Mouse (Mus musculus) heart, embryonic 14.5 days (tissue): ENCODE data around the gene Lrrn4. TPM values are rescaled to one million over a fixed set of nuclear protein-coding genes. Genes with fewer than 3 reads are reported as not detected.

Experiments
- ATAC-seq: fragments of 200-750 bp; cut with Nextera tagmentation; 2 replicates; pipeline ENCODE4 v1.8.0; 2017; ENCODE audit warnings: low read depth, moderate TSS enrichment; ENCODE audit not compliant: insufficient number of reproducible peaks, insufficient read depth, low FRiP score
- H3K27ac ChIP-seq, 2 experiments: fragments of 200-500 bp in 1 of 2; fragments of 300-500 bp in 1 of 2; sonication (generic) in 1 of 2; replicated peaks in 1 of 2; 2 replicates each; pipeline ENCODE4 v1.5.1; 2012 to 2014; ENCODE audit warnings: low read depth in 2 of 2, low read length in 2 of 2, control low read depth in 1 of 2, mild to moderate bottlenecking in 1 of 2, mixed read lengths in 1 of 2; ENCODE audit not compliant: control insufficient read depth in 1 of 2, insufficient read depth in 1 of 2
- H3K27me3 ChIP-seq: fragments of 300-500 bp; sonication (generic); 2 replicates; pipeline ENCODE4 v1.6.1; 2014; ENCODE audit warnings: mild to moderate bottlenecking, low read length, control low read depth; ENCODE audit not compliant: control insufficient read depth, insufficient read depth
- H3K36me3 ChIP-seq: fragments of 300-500 bp; sonication (generic); 2 replicates; pipeline ENCODE4 v1.6.1; 2014; ENCODE audit warnings: mild to moderate bottlenecking, control low read depth, low read length, mixed read lengths; ENCODE audit not compliant: control insufficient read depth, insufficient read depth
- H3K4me1 ChIP-seq, 2 experiments: fragments of 200-500 bp in 1 of 2; fragments of 300-500 bp in 1 of 2; sonication (generic) in 1 of 2; 2 replicates each; pipeline ENCODE4 v1.6.1; 2012 to 2014; ENCODE audit warnings: low read length in 2 of 2, control low read depth in 1 of 2, mixed read lengths in 1 of 2; ENCODE audit not compliant: control insufficient read depth in 2 of 2, insufficient read depth in 2 of 2
- H3K4me2 ChIP-seq: fragments of 300-500 bp; sonication (generic); 2 replicates; pipeline ENCODE4 v1.6.1; 2014; ENCODE audit warnings: mild to moderate bottlenecking, low read length
- H3K4me3 ChIP-seq, 2 experiments: fragments of 200-500 bp in 1 of 2; fragments of 300-500 bp in 1 of 2; sonication (generic) in 1 of 2; 2 replicates each; pipeline ENCODE4 v1.5.1; 2012 to 2014; ENCODE audit warnings: low read length in 2 of 2, mild to moderate bottlenecking in 2 of 2, control low read depth in 1 of 2, low read depth in 1 of 2, moderate library complexity in 1 of 2; ENCODE audit not compliant: control insufficient read depth in 1 of 2, insufficient read depth in 1 of 2
- H3K9ac ChIP-seq: fragments of 300-500 bp; sonication (generic); 2 replicates; pipeline ENCODE4 v1.6.1; 2014; ENCODE audit warnings: mild to moderate bottlenecking, low read length
- H3K9me3 ChIP-seq: fragments of 300-500 bp; sonication (generic); 2 replicates; pipeline ENCODE4 v1.6.1; 2016; ENCODE audit warnings: low read length, control low read depth; ENCODE audit not compliant: control insufficient read depth
- WGBS: fragments of 180-500 bp; shearing (Covaris S2); extraction: QIAGEN DNeasy Blood & Tissue Kit; methylation state at CpG from one replicate; pipeline ENCODE4 v1.1.7; 2014; 5-methylcytosine and 5-hydroxymethylcytosine counted together
- polyA plus RNA-seq: library from polyadenylated mRNA; unstranded; fragments of >200 nt; fragmentation: Nextera tagmentation; extraction: Ambion mirVana; gene quantifications from 2 replicates; pipeline ENCODE4 v1.2.1, GENCODE M21; 2014

Gene Lrrn4
- polyA plus RNA-seq, 1 experiment from 2014 or later = 11.9 TPM

DNA sequence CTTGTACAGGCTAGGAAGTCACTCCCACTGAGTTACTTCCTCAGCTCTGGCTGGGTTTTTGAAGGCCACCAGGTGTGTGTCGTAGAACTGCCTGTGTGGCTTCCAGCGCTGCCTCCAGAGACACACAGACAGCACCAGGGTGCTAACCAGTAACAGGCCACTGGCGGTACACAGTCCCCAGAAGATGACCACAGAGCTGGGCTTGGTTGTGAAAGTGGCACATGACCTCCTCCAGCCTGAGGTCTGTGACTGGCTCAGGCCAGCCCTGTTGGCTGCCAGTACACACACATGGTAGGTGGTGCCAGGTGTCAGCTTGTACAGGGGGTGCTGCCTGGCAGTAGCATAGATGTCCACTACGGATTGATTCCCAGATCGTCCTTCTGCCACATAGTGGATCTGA, 11.0 kb downstream of the Lrrn4 start:
- Histone ChIP-seq H3K27ac (no peak overlapping the region), H3K4me3 (no peak overlapping the region), H3K4me1 (no peaks in the 10 kb centered on the region), H3K9ac (no peak overlapping the region), H3K4me2 (no peak overlapping the region), H3K9me3 (no peaks in the 10 kb centered on the region), H3K27me3 (no peaks in the 10 kb centered on the region), H3K36me3 (peaks cover 20% of the 10 kb centered on the region)
- 77% methylated on average over 5 of the region's 5 CpGs for WGBS
- no peak for ATAC-seq

- H3K4me3 ChIP-seq = no peak overlapping the region
- no peak overlapping the region for H3K27ac ChIP-seq
- WGBS = 71% methylated on average over 5 of the region's 5 CpGs
- H3K27me3 ChIP-seq = no peaks in the 10 kb centered on the region
- ATAC-seq = no peak
- no peak overlapping the region for H3K4me2 ChIP-seq
- no peaks in the 10 kb centered on the region for H3K9me3 ChIP-seq
- no peak overlapping the region for H3K9ac ChIP-seq
- peaks cover 29% of the 10 kb centered on the region for H3K36me3 ChIP-seq
- no peaks in the 10 kb centered on the region for H3K4me1 ChIP-seq
These were observed 13.2 kb downstream of the Lrrn4 start for GRCm38 (mm10) chr2:132867521-132867920.

DNA sequence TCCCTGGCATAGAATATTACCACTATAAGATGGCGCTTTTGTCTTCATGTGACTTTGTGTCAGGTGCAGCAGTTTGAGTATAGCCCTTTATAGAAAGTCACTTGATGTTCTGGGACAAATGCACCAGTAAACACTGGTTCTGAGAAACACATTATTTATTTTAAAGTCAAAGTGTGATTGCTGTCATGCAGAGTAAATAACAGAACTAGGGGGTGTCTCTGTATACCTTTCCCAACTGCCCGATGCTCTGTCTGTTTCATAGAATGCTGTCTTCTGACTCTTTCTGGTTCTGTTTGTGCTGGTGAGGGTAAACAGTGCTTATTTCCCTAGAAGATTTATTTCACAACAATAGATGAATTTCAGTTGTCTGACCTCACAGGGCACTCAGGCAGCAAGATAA, 17.4 kb downstream of the Lrrn4 start:
- WGBS = 97% methylated on average over 2 of the region's 2 CpGs
- Histone ChIP-seq H3K36me3 (peaks cover 29% of the 10 kb centered on the region), H3K27me3 (no peaks in the 10 kb centered on the region)

DNA sequence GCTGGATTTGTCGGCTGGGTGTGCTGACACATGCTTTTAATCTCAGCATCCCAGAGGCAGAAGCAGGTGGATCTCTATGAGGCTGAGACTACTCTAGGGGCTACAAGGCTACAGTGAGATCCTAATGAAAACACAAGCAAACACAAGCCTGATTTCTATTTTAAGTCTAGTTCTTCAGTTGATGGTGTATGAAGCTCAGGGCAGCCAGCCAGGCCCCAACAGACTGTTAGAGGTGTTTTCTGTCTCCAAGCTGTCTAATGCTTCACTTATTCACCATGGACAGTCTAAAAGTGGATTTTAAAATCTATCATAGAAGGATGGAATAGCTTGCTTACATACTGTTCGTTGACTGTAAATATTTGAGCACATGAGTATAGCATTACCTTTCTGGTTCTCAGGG, 19.2 kb downstream of the Lrrn4 start:
- WGBS = 80% methylated on average over 2 of the region's 2 CpGs
- no peak overlapping the region for H3K4me3 ChIP-seq
- H3K4me2 ChIP-seq = no peak overlapping the region
- H3K4me1 ChIP-seq = peaks cover 0 to 5% of the 10 kb centered on the region in 2 experiments; a peak in 1 of 4 replicates
- H3K9ac ChIP-seq = no peak overlapping the region
- no peaks in the 10 kb centered on the region for H3K9me3 ChIP-seq
- H3K27ac ChIP-seq = no peak overlapping the region
- no peak for ATAC-seq
- H3K27me3 ChIP-seq = no peaks in the 10 kb centered on the region
- peaks cover 23% of the 10 kb centered on the region for H3K36me3 ChIP-seq

More for the DNA sequence above, 17.4 kb downstream of the Lrrn4 start:
- Histone ChIP-seq H3K4me3 (no peak overlapping the region), H3K9me3 (no peaks in the 10 kb centered on the region), H3K4me2 (no peak overlapping the region), H3K4me1 (0 out of 4 replicates have a peak, but pooled peaks cover 0 to 4% of the 10 kb centered on the region in 2 experiments), H3K27ac (no peak overlapping the region), H3K9ac (no peak overlapping the region)
- ATAC-seq = no peak

DNA sequence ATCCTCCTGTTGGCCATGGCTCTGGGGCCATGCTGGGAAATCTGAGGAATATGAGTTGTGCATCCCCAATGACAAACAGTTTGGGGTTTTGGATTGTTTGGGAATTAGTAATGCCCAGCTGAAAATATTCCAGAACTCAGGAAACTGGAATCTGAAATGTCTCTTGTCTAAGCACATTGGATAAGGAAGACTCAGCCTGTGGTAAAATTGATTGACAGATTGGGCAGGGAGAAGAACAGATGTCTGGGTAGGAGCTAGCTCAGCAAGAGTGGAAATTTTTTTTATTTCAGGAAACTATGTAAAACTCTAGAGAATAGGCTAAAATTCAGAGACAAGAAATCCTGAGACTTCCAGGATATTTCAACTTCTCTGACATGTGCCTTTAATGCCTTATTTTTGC, 20.3 kb downstream of the Lrrn4 start:
- no peak overlapping the region for H3K4me3 ChIP-seq
- H3K4me2 ChIP-seq = no peak overlapping the region
- H3K9ac ChIP-seq = no peak overlapping the region
- H3K36me3 ChIP-seq = peaks cover 15% of the 10 kb centered on the region
- H3K27me3 ChIP-seq = no peaks in the 10 kb centered on the region
- no peaks in the 10 kb centered on the region for H3K9me3 ChIP-seq
- H3K27ac ChIP-seq = no peak overlapping the region
- peaks cover 0 to 7% of the 10 kb centered on the region in 2 experiments; a peak in 1 of 4 replicates for H3K4me1 ChIP-seq
- ATAC-seq = no peak

- 57% methylated on average over 5 of the region's 5 CpGs for WGBS
- Histone ChIP-seq H3K9ac (no peak overlapping the region), H3K4me2 (no peak overlapping the region), H3K9me3 (no peaks in the 10 kb centered on the region), H3K4me3 (no peak overlapping the region), H3K4me1 (peaks cover 0 to 4% of the 10 kb centered on the region in 2 experiments; a peak in 1 of 4 replicates), H3K27me3 (no peaks in the 10 kb centered on the region), H3K27ac (no peak overlapping the region), H3K36me3 (peaks cover 17% of the 10 kb centered on the region; the same call in 1 of the 2 replicates)
- ATAC-seq = no peak
These were observed 24.4 kb downstream of the Lrrn4 start for GRCm38 (mm10) chr2:132856333-132856732.

- peaks cover 0 to 5% of the 10 kb centered on the region in 2 experiments; a peak in 2 of 4 replicates for H3K4me1 ChIP-seq
- ATAC-seq = no peak
- H3K4me3 ChIP-seq = no peak overlapping the region
- H3K9ac ChIP-seq = no peak overlapping the region
- WGBS = 87% methylated on average over 1 of the region's 1 CpGs
- H3K9me3 ChIP-seq = no peaks in the 10 kb centered on the region
- H3K27ac ChIP-seq = no peak overlapping the region
- H3K36me3 ChIP-seq = peaks cover 31% of the 10 kb centered on the region; the same call in 1 of the 2 replicates
- no peaks in the 10 kb centered on the region for H3K27me3 ChIP-seq
- no peak overlapping the region for H3K4me2 ChIP-seq
These were observed 27.6 kb downstream of the Lrrn4 start for GRCm38 (mm10) chr2:132853051-132853450.

GRCm38 (mm10) chr2:132849141-132849540, 31.6 kb downstream of the Lrrn4 start:
- Histone ChIP-seq H3K9me3 (no peaks in the 10 kb centered on the region), H3K36me3 (peaks cover 25% of the 10 kb centered on the region; the same call in 1 of the 2 replicates), H3K9ac (no peak overlapping the region), H3K4me2 (no peak overlapping the region), H3K4me1 (peaks cover 4 to 10% of the 10 kb centered on the region in 2 experiments; a peak in 2 of 4 replicates), H3K27me3 (no peaks in the 10 kb centered on the region), H3K27ac (no peak overlapping the region), H3K4me3 (no peak overlapping the region)
- no peak for ATAC-seq
- 91% methylated on average over 6 of the region's 6 CpGs for WGBS
